Mouse (Mus musculus) spleen, adult 2 months (tissue): ENCODE data around the gene Mbd6.

ENCODE experiments used
- CTCF ChIP-seq: fragments of 200-500 bp; IDR thresholded peaks from 2 replicates; pipeline ENCODE4 v1.5.1; 2011; ENCODE audit warnings: mild to moderate bottlenecking, inconsistent platforms; ENCODE audit not compliant: insufficient read depth, insufficient read length, insufficient replicate concordance; ENCODE audit errors: extremely low read depth
- POLR2A ChIP-seq: fragments of 200-500 bp; IDR thresholded peaks from 2 replicates; pipeline ENCODE4 v1.6.1; 2011; ENCODE audit warnings: low read depth, low read length, inconsistent platforms

- no peak for TF ChIP-seq CTCF
- no peak for TF ChIP-seq POLR2A
Measured at GRCm38 (mm10) chr10:127317277-127317676, 28.5 kb upstream of the Mbd6 start.
